18 mouse cellular contexts compared by ENCODE assay signal in the genomic region with DNA sequence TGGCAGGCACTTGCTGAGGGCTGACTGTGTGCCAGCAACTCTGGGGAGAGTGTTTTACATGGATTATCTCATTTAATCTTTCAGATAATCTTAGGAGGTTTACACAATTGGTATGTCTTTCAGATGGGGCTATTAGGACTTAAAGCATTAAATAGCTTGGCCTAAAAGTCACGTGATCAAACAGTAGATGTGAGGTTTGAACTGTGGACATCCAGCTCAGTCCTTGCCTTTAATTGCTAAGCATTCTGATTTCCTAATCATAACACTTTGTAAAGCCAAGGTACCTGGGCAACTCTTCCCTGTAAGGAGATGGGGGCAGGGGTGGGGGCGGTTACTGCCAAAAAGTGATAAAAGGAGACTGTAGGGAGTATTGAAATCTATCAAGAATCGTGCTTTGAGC. TPM values are rescaled to one million over a fixed set of nuclear protein-coding genes. Genes with fewer than 3 reads are reported as not detected.
"Had no signal": no experiment of that assay in that cellular context is flagged by ENCODE, and none has a peak within 500 bp of the region (broad histone marks: within the 10 kb centered on the region; RNA-seq: fewer than 3 reads in every experiment).

No protein-coding gene starts in this region.

- H3K4me3 ChIP-seq: neural tube, embryonic 12.5 days; neural tube, embryonic 13.5 days; neural tube, embryonic 15.5 days; stomach, embryonic 15.5 days had no signal

- H3K9me3 ChIP-seq: stomach, embryonic 15.5 days had no signal

- H3K27ac ChIP-seq: neural tube, embryonic 12.5 days; neural tube, embryonic 13.5 days; neural tube, embryonic 15.5 days; stomach, embryonic 15.5 days; stomach, postnatal 0 days had no signal

- H3K9ac ChIP-seq: neural tube, embryonic 12.5 days; neural tube, embryonic 13.5 days; neural tube, embryonic 15.5 days; stomach, embryonic 15.5 days had no signal

- DNase-seq: retina, postnatal 1 day; right cerebral cortex, adult 18-20 months; right cerebral cortex, postnatal 14 days; right cerebral cortex, postnatal 25 days; right cerebral cortex, postnatal 4 days; spleen, adult 18-20 months; thymus, adult 18-20 months; thymus, adult 2 months; thymus, postnatal 14 days; thymus, postnatal 25 days; thymus, postnatal 36 days; thymus, postnatal 4 days had no signal

- H3K36me3 ChIP-seq: neural tube, embryonic 12.5 days; neural tube, embryonic 13.5 days; neural tube, embryonic 15.5 days; stomach, embryonic 15.5 days had no signal

- H3K4me2 ChIP-seq: neural tube, embryonic 12.5 days; neural tube, embryonic 13.5 days; neural tube, embryonic 15.5 days; stomach, embryonic 15.5 days had no signal

- H3K4me1 ChIP-seq: stomach, embryonic 15.5 days had no signal

RNA-seq across cellular contexts. Expression of a gene that starts 41.7 kb away (rescaled TPM):
- polyA plus RNA-seq: spleen, adult 2 months had no signal
